ENCODE assay signal across 24 mouse cellular contexts in genomic region chr8:126949527-126949926, GRCm38 (mm10). TPM values are rescaled to one million over a fixed set of nuclear protein-coding genes. Genes with fewer than 3 reads are reported as not detected.
A peak's percentile ranks its signal among the peaks of the same experiment; 100 is the strongest.
DNase-seq lines count a peak whose midpoint lies in the region; ATAC-seq and TF ChIP-seq lines count a peak whose summit lies in the region.
"Had no signal": no experiment of that assay in that cellular context is flagged by ENCODE, and none has a peak within 500 bp of the region (broad histone marks: within the 10 kb centered on the region; RNA-seq: fewer than 3 reads in every experiment).

No protein-coding gene starts in this region.

- H3K79me2 ChIP-seq in heart, adult 2 months (replicated peaks; ENCODE audit: control insufficient read depth, insufficient read depth, low read length): peaks cover 6% of the 10 kb centered on the region

- H3K9me3 ChIP-seq in kidney, postnatal 0 days (replicated peaks; ENCODE audit: low read length): no peaks in the 10 kb centered on the region
- H3K9me3 ChIP-seq in lung, postnatal 0 days (ENCODE audit: low read length): no peaks in the 10 kb centered on the region
- no peaks in the 10 kb centered on the region for H3K9me3 ChIP-seq in stomach, postnatal 0 days (ENCODE audit: control insufficient read depth, low read length)
- H3K9me3 ChIP-seq: embryonic facial prominence, embryonic 15.5 days; hindbrain, embryonic 10.5 days; limb, embryonic 15.5 days; midbrain, embryonic 10.5 days; neural tube, embryonic 13.5 days had no signal

- H3K4me3 ChIP-seq in heart, adult 2 months: no peak overlapping the region
- no peak overlapping the region for H3K4me3 ChIP-seq in kidney, postnatal 0 days (replicated peaks; ENCODE audit: low read depth, low read length)
- H3K4me3 ChIP-seq in lung, postnatal 0 days (ENCODE audit: low read depth, low read length): no peak overlapping the region
- H3K4me3 ChIP-seq in stomach, postnatal 0 days (ENCODE audit: low read depth, low read length): no peak overlapping the region
- H3K4me3 ChIP-seq: embryonic facial prominence, embryonic 15.5 days; hindbrain, embryonic 10.5 days; limb, embryonic 15.5 days; midbrain, embryonic 10.5 days; myocyte; neural tube, embryonic 13.5 days had no signal

- no peak for ATAC-seq in kidney, postnatal 0 days (replicated peaks; ENCODE audit: low FRiP score, low read depth)
- no peak for ATAC-seq in lung, postnatal 0 days
- ATAC-seq in stomach, postnatal 0 days (ENCODE audit: low FRiP score, low TSS enrichment): no peak
- ATAC-seq: midbrain, embryonic 16.5 days had no signal

- 75% methylated on average over 2 of the region's 2 CpGs for WGBS in heart, adult 2 months
- WGBS in kidney, postnatal 0 days: 70% methylated on average over 2 of the region's 2 CpGs
- WGBS in lung, postnatal 0 days: 70% methylated on average over 2 of the region's 2 CpGs
- WGBS in stomach, postnatal 0 days: 74% methylated on average over 2 of the region's 2 CpGs

- H3K9ac ChIP-seq in heart, adult 2 months (ENCODE audit: low read depth, low read length): no peak overlapping the region
- no peak overlapping the region for H3K9ac ChIP-seq in kidney, postnatal 0 days (ENCODE audit: low read depth, low read length)
- no peak overlapping the region for H3K9ac ChIP-seq in lung, postnatal 0 days (replicated peaks; ENCODE audit: low read depth)
- no peak overlapping the region for H3K9ac ChIP-seq in stomach, postnatal 0 days (ENCODE audit: low read length)
- H3K9ac ChIP-seq: embryonic facial prominence, embryonic 15.5 days; limb, embryonic 15.5 days; neural tube, embryonic 13.5 days had no signal

- intact Hi-C loops in heart, adult 2 months (cut with DNase I): no loop called here

- no peak overlapping the region for H3K27ac ChIP-seq in heart, adult 2 months
- H3K27ac ChIP-seq in kidney, postnatal 0 days: no peak overlapping the region
- H3K27ac ChIP-seq in lung, postnatal 0 days (ENCODE audit: low read length): no peak overlapping the region
- no peak overlapping the region for H3K27ac ChIP-seq in stomach, postnatal 0 days (replicated peaks)
- H3K27ac ChIP-seq: embryonic facial prominence, embryonic 15.5 days; hindbrain, embryonic 10.5 days; limb, embryonic 15.5 days; midbrain, embryonic 10.5 days; neural tube, embryonic 13.5 days had no signal

- TF ChIP-seq POLR2A in heart, adult 2 months (IDR thresholded peaks at IDR 0.05; ENCODE audit: insufficient read depth, low read depth, low read length): no peak

- no peak for DNase-seq in heart, adult 2 months
- no peak for DNase-seq in heart, adult 9 months (ENCODE audit: low spot score in 2 of 2)
- no peak for DNase-seq in kidney, postnatal 0 days (ENCODE audit: low spot score)
- no peak for DNase-seq in kidney, adult 18-20 months
- no peak for DNase-seq in lung, postnatal 0 days (ENCODE audit: low spot score)
- no peak for DNase-seq in lung, postnatal 10 days
- DNase-seq in stomach, postnatal 0 days (ENCODE audit: low spot score): no peak
- DNase-seq in gastrocnemius, postnatal 10 days: no peak
- DNase-seq: adrenal gland, postnatal 36 days; cerebellum, adult 9-10 months; heart, postnatal 10 days; kidney, postnatal 4 days; layer of hippocampus, adult 9-11 months; left cerebral cortex, postnatal 4 days; thymus, adult 18-20 months; thymus, postnatal 4 days had no signal

- H3K4me2 ChIP-seq in kidney, postnatal 0 days (ENCODE audit: low read length): no peak overlapping the region
- H3K4me2 ChIP-seq in lung, postnatal 0 days (replicated peaks; ENCODE audit: low read depth, low read length): no peak overlapping the region
- H3K4me2 ChIP-seq in stomach, postnatal 0 days (replicated peaks; ENCODE audit: low read depth): no peak overlapping the region
- H3K4me2 ChIP-seq: embryonic facial prominence, embryonic 15.5 days; heart, embryonic 11.5 days; limb, embryonic 15.5 days; neural tube, embryonic 13.5 days had no signal

- H3K4me1 ChIP-seq in heart, adult 2 months (ENCODE audit: control insufficient read depth, insufficient read depth, low read length): peaks cover 1% of the 10 kb centered on the region; the same call in 1 of the 2 replicates
- H3K4me1 ChIP-seq in kidney, postnatal 0 days (replicated peaks; ENCODE audit: insufficient read depth, low read length): no peaks in the 10 kb centered on the region
- H3K4me1 ChIP-seq in lung, postnatal 0 days (ENCODE audit: insufficient read depth, low read depth, low read length): peaks cover 4% of the 10 kb centered on the region
- no peaks in the 10 kb centered on the region for H3K4me1 ChIP-seq in stomach, postnatal 0 days (replicated peaks; ENCODE audit: control insufficient read depth, insufficient read depth)

- 0 out of 2 replicates have a peak, but pooled peaks have one; percentile 3 for TF ChIP-seq CTCF in heart, adult 2 months (IDR thresholded peaks at IDR 0.05)
- peak; percentile 42; the same call in 1 of the 2 replicates for TF ChIP-seq CTCF in kidney, postnatal 0 days (IDR thresholded peaks at IDR 0.05; ENCODE audit: low read depth)
- TF ChIP-seq CTCF in lung, postnatal 0 days (IDR thresholded peaks at IDR 0.05): peak; percentile 50
- peak; percentile 46 for TF ChIP-seq CTCF in stomach, postnatal 0 days (IDR thresholded peaks at IDR 0.05; ENCODE audit: low read depth)

- no peak for TF ChIP-seq EP300 in heart, adult 2 months (IDR thresholded peaks at IDR 0.05; ENCODE audit: insufficient read depth, low read depth, low read length)
- TF ChIP-seq EP300 in lung, postnatal 0 days (IDR thresholded peaks at IDR 0.05): no peak
- TF ChIP-seq EP300 in stomach, postnatal 0 days (optimal IDR thresholded peaks at IDR 0.05): no peak

- peaks cover under 1% of the 10 kb centered on the region; the same call in 1 of the 2 replicates for H3K36me3 ChIP-seq in heart, adult 2 months (ENCODE audit: control insufficient read depth, insufficient read depth, low read length)
- H3K36me3 ChIP-seq in kidney, postnatal 0 days (ENCODE audit: insufficient read depth, low read length): peaks cover 33% of the 10 kb centered on the region
- H3K36me3 ChIP-seq in lung, postnatal 0 days (ENCODE audit: insufficient read depth, low read length): peaks cover 25% of the 10 kb centered on the region
- peaks cover 8% of the 10 kb centered on the region; the same call in 1 of the 2 replicates for H3K36me3 ChIP-seq in stomach, postnatal 0 days (ENCODE audit: control insufficient read depth, insufficient read depth, low read length)

- H3K27me3 ChIP-seq in heart, adult 2 months (ENCODE audit: control insufficient read depth, insufficient read depth, low read length): no peaks in the 10 kb centered on the region
- no peaks in the 10 kb centered on the region for H3K27me3 ChIP-seq in kidney, postnatal 0 days (ENCODE audit: insufficient read depth, low read length)
- H3K27me3 ChIP-seq in lung, postnatal 0 days (replicated peaks; ENCODE audit: insufficient read depth, low read length): no peaks in the 10 kb centered on the region
- no peaks in the 10 kb centered on the region for H3K27me3 ChIP-seq in stomach, postnatal 0 days (ENCODE audit: control insufficient read depth, insufficient read depth, low read length)
- H3K27me3 ChIP-seq: embryonic facial prominence, embryonic 15.5 days; limb, embryonic 15.5 days; neural tube, embryonic 13.5 days had no signal

RNA-seq across cellular contexts. Expression of gene Tomm20, which starts 3.9 kb away (rescaled TPM):
- total RNA-seq in heart, adult 2 months (2021): 10 to 100 TPM; 70.1 to 96.2 TPM
- polyA plus RNA-seq in heart, adult 2 months (2012; rRNA removed): 67.8 and 195 TPM in 2 replicates
- 309 and 315 TPM in 2 replicates for polyA plus RNA-seq in kidney, postnatal 0 days (2015; fragmentation: Nextera tagmentation; extraction: Ambion mirVana)
- 138 and 155 TPM in 2 replicates for polyA plus RNA-seq in lung, postnatal 0 days (2015; fragmentation: Nextera tagmentation; extraction: Ambion mirVana)
- polyA plus RNA-seq in stomach, postnatal 0 days (2015; fragmentation: Nextera tagmentation; extraction: Ambion mirVana): 158 and 175 TPM in 2 replicates
- total RNA-seq in gastrocnemius, postnatal 10 days (2021): 100 to 1,000 TPM; 114 to 122 TPM

RNA-seq across cellular contexts. Expression of gene Rbm34, which starts 21.3 kb away (rescaled TPM):
- 1 to 10 TPM; 2.8 to 4.1 TPM for total RNA-seq in heart, adult 2 months (2021)
- polyA plus RNA-seq in heart, adult 2 months (2012; rRNA removed): 0.90 and 1.2 TPM in 2 replicates
- 28.6 and 31.4 TPM in 2 replicates for polyA plus RNA-seq in kidney, postnatal 0 days (2015; fragmentation: Nextera tagmentation; extraction: Ambion mirVana)
- 15.5 and 18.9 TPM in 2 replicates for polyA plus RNA-seq in lung, postnatal 0 days (2015; fragmentation: Nextera tagmentation; extraction: Ambion mirVana)
- polyA plus RNA-seq in stomach, postnatal 0 days (2015; fragmentation: Nextera tagmentation; extraction: Ambion mirVana): 18.4 and 19.5 TPM in 2 replicates
- 1 to 10 TPM; 6.6 to 9.0 TPM for total RNA-seq in gastrocnemius, postnatal 10 days (2021)
